Mouse (Mus musculus) cerebellum, adult 2 months (tissue): ENCODE measurements around the gene Itpr1.

Source experiments
- CTCF ChIP-seq: fragments of 200-500 bp; IDR thresholded peaks from 2 replicates; pipeline ENCODE4 v1.5.1; 2011; ENCODE audit warnings: low read depth, mild to moderate bottlenecking, control low read depth, low read length, moderate library complexity, borderline replicate concordance; ENCODE audit not compliant: insufficient read depth
- POLR2A ChIP-seq: fragments of 200-500 bp; IDR thresholded peaks from 2 replicates; pipeline ENCODE4 v1.6.1; 2011; ENCODE audit warnings: low read length, control low read depth, borderline replicate concordance; ENCODE audit not compliant: insufficient read depth

GRCm38 (mm10) chr6:108408726-108409125, 195.8 kb downstream of the Itpr1 start:
- TF ChIP-seq POLR2A (no peak), CTCF (no peak)
